In the genomic region with DNA sequence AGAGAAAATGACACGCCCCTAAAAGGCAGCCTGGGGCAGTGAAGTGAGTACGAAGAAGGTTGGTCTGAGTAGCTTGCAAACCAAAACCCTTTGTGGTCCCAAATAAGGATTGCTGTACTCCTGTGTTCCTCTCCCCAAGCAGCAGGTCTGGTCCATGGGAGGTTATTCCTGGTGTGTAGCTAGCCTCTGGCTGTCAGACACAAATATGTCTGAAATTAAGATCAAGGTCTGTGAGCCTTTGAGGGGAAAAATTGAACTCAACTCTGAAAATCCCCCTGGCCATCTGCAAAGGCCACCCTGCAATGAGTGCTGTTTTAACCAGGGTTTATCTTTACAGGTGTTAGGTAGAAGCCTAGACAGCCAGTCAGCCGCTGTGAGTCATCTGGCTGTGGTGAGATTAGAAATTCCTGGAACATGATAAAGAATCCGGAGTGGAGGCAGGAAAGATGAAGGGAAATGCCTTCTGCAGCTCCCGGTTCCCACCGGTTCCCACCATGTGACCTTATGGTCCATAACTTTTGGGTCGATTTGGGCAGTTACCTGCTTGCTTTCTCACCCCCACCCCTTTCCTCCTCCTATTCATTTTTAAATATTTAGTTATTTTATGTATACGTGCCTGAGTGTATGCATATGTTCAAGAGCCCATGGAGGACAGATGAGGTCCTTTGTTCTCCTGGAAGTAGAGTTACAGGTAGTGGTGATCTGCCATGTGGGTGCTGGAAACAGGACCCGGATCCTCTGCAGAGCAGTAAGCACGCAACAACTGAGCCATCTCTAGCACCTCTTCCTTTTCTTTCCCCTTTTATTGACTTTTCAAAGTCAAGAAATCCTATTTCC, we compare ENCODE assay signal across 8 mouse cellular contexts.
A peak's percentile ranks its signal among the peaks of the same experiment; 100 is the strongest.
DNase-seq lines count a peak whose midpoint lies in the region; ATAC-seq and TF ChIP-seq lines count a peak whose summit lies in the region.

No protein-coding gene starts in this region.

- no peaks in the 10 kb centered on the region for H3K36me3 ChIP-seq in erythroblast, embryonic 14.5 days (ENCODE audit: control insufficient read depth)
- H3K36me3 ChIP-seq in hindbrain, postnatal 0 days (ENCODE audit: insufficient read depth, low read length) = no peaks in the 10 kb centered on the region
- H3K36me3 ChIP-seq in midbrain, embryonic 12.5 days = no peaks in the 10 kb centered on the region

- H3K9me3 ChIP-seq in erythroblast, embryonic 14.5 days (ENCODE audit: control insufficient read depth, low read length) = no peaks in the 10 kb centered on the region
- H3K9me3 ChIP-seq in hindbrain, postnatal 0 days (ENCODE audit: low read length) = no peaks in the 10 kb centered on the region
- H3K9me3 ChIP-seq in midbrain, embryonic 12.5 days = no peaks in the 10 kb centered on the region

- H3K4me1 ChIP-seq in erythroblast, embryonic 14.5 days (ENCODE audit: control insufficient read depth) = peaks cover 16% of the 10 kb centered on the region
- H3K4me1 ChIP-seq in hindbrain, postnatal 0 days (ENCODE audit: insufficient read depth, low read length) = no peaks in the 10 kb centered on the region
- H3K4me1 ChIP-seq in midbrain, embryonic 12.5 days = no peaks in the 10 kb centered on the region

- WGBS in hindbrain, postnatal 0 days = 22% methylated on average over 10 of the region's 10 CpGs
- 10% methylated on average over 10 of the region's 10 CpGs for WGBS in midbrain, embryonic 12.5 days

- H3K4me2 ChIP-seq in hindbrain, postnatal 0 days (ENCODE audit: low read depth, low read length) = peak overlapping the region; percentile 89
- H3K4me2 ChIP-seq in midbrain, embryonic 12.5 days (replicated peaks) = peak overlapping the region; percentile 65

- peak overlapping the region; percentile 63 for H3K4me3 ChIP-seq in erythroblast, embryonic 14.5 days (replicated peaks)
- peak overlapping the region; percentile 48 for H3K4me3 ChIP-seq in hindbrain, postnatal 0 days (ENCODE audit: low read length)
- peak overlapping the region; percentile 47 for H3K4me3 ChIP-seq in midbrain, embryonic 12.5 days

- H3K9ac ChIP-seq in hindbrain, postnatal 0 days (replicated peaks; ENCODE audit: low read length) = no peak overlapping the region
- H3K9ac ChIP-seq in midbrain, embryonic 12.5 days (replicated peaks) = no peak overlapping the region

- peaks cover 39% of the 10 kb centered on the region for H3K27me3 ChIP-seq in erythroblast, embryonic 14.5 days (ENCODE audit: control insufficient read depth)
- peaks cover 15% of the 10 kb centered on the region for H3K27me3 ChIP-seq in hindbrain, postnatal 0 days (ENCODE audit: insufficient read depth, low read length)
- H3K27me3 ChIP-seq in midbrain, embryonic 12.5 days = peaks cover 31% of the 10 kb centered on the region

- no peak for ATAC-seq in erythroblast, adult 5-6 weeks (replicated peaks; ENCODE audit: low FRiP score, poor library complexity, severe bottlenecking)
- no peak for ATAC-seq in hindbrain, postnatal 0 days
- ATAC-seq in midbrain, embryonic 12.5 days (ENCODE audit: low FRiP score, low read depth) = 0 out of 2 replicates have a peak, but pooled peaks have one; percentile 13

- DNase-seq in adrenal gland, postnatal 36 days = peak; percentile 16 to 21
- DNase-seq in hindbrain, postnatal 0 days (ENCODE audit: low spot score) = no peak
- DNase-seq in natural killer cell, adult 2 months (ENCODE audit: low spot score in 2 of 2) = no peak
- no peak for DNase-seq in cerebellum, adult 8-10 months
- DNase-seq in retina, embryonic 14.5 days (ENCODE audit: low spot score) = no peak

- TF ChIP-seq CTCF in hindbrain, postnatal 0 days (IDR thresholded peaks at IDR 0.05; ENCODE audit: low read depth) = no peak

- no peak overlapping the region for H3K27ac ChIP-seq in hindbrain, postnatal 0 days
- H3K27ac ChIP-seq in midbrain, embryonic 12.5 days (replicated peaks) = no peak overlapping the region

Comparison
In these comparisons a context has a peak if more than half of its experiments do, and no peak if none do; other contexts are left out.
1. DNase-seq: peak in adrenal gland, postnatal 36 days (2 of 2); none in hindbrain, postnatal 0 days (single experiment), natural killer cell, adult 2 months (0 of 2), cerebellum, adult 8-10 months (single experiment) and retina, embryonic 14.5 days (single experiment).
2. Peak in every context shown above with its lines, with median percentiles within 50 percentile points of each other: H3K4me3 ChIP-seq.